Mouse (Mus musculus) stomach, embryonic 16.5 days (tissue): ENCODE data around the gene Ralb. TPM values are rescaled to one million over a fixed set of nuclear protein-coding genes. Genes with fewer than 3 reads are reported as not detected.

Experiments used
- ATAC-seq: fragments of 200-750 bp; cut with Nextera tagmentation; 2 replicates; pipeline ENCODE4 v1.8.0; 2017; ENCODE audit warnings: moderate number of reproducible peaks, moderate TSS enrichment; ENCODE audit not compliant: insufficient read depth, low FRiP score
- H3K27ac ChIP-seq: fragments of 300-500 bp; sonication (generic); 2 replicates; pipeline ENCODE4 v1.5.1; 2014; ENCODE audit warnings: low read length
- H3K27me3 ChIP-seq: fragments of 300-500 bp; sonication (generic); 2 replicates; pipeline ENCODE4 v1.6.1; 2014; ENCODE audit warnings: low read length, control low read depth, mixed read lengths; ENCODE audit not compliant: control insufficient read depth, insufficient read depth
- H3K36me3 ChIP-seq: fragments of 300-500 bp; sonication (generic); 2 replicates; pipeline ENCODE4 v1.6.1; 2014; ENCODE audit warnings: low read length; ENCODE audit not compliant: control insufficient read depth, insufficient read depth
- H3K4me1 ChIP-seq: fragments of 300-500 bp; sonication (generic); 2 replicates; pipeline ENCODE4 v1.6.1; 2014; ENCODE audit warnings: low read length, control low read depth, mixed read lengths; ENCODE audit not compliant: control insufficient read depth, insufficient read depth
- H3K4me2 ChIP-seq: fragments of 300-500 bp; sonication (generic); 2 replicates; pipeline ENCODE4 v1.6.1; 2014; ENCODE audit warnings: low read depth, low read length, mixed read lengths
- H3K4me3 ChIP-seq: fragments of 300-500 bp; sonication (generic); replicated peaks from 2 replicates; pipeline ENCODE4 v1.5.1; 2014; ENCODE audit warnings: mild to moderate bottlenecking, low read length
- H3K9ac ChIP-seq: fragments of 300-500 bp; sonication (generic); 2 replicates; pipeline ENCODE4 v1.6.1; 2014; ENCODE audit warnings: low read length
- H3K9me3 ChIP-seq: fragments of 300-500 bp; sonication (generic); replicated peaks from 2 replicates; pipeline ENCODE4 v1.6.1; 2016; ENCODE audit warnings: low read length, control low read depth; ENCODE audit not compliant: control insufficient read depth
- WGBS: fragments of 180-500 bp; shearing (Covaris S2); extraction: QIAGEN DNeasy Blood & Tissue Kit; methylation state at CpG from one replicate; pipeline ENCODE4 v1.1.7; 2014; 5-methylcytosine and 5-hydroxymethylcytosine counted together
- polyA plus RNA-seq: library from polyadenylated mRNA; unstranded; fragments of >200 nt; fragmentation: Nextera tagmentation; extraction: Ambion mirVana; gene quantifications from 2 replicates; pipeline ENCODE4 v1.2.1, GENCODE M21; 2015

The Ralb gene
- polyA plus RNA-seq, 1 experiment from 2014 or later, result 157 TPM

DNA sequence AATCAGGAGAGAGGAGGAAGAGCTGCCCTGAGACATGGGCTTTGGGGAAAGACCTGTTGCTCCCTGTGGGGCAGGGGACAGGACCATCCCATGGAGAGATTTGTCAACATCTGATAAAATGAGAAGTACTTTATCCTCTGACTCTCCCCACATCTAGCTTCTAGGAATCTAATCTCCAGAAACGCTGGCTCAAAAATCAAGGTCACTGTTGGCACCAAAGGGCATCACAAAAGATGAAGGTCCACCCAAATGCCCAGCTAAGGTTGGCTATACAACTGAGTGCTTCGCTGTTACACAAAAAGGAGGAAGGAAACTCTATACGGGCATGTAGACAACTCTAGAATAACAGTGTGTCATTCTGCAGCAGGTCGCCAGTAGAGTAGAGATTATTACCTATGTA is 25.0 kb downstream of the Ralb start:
- Histone ChIP-seq H3K4me1 (no peaks in the 10 kb centered on the region), H3K4me2 (no peak overlapping the region), H3K27me3 (no peaks in the 10 kb centered on the region), H3K27ac (no peak overlapping the region), H3K9ac (no peak overlapping the region), H3K4me3 (no peak overlapping the region), H3K9me3 (no peaks in the 10 kb centered on the region), H3K36me3 (peaks cover 20% of the 10 kb centered on the region)
- no peak for ATAC-seq
- WGBS, result 79% methylated on average over 4 of the region's 4 CpGs

DNA sequence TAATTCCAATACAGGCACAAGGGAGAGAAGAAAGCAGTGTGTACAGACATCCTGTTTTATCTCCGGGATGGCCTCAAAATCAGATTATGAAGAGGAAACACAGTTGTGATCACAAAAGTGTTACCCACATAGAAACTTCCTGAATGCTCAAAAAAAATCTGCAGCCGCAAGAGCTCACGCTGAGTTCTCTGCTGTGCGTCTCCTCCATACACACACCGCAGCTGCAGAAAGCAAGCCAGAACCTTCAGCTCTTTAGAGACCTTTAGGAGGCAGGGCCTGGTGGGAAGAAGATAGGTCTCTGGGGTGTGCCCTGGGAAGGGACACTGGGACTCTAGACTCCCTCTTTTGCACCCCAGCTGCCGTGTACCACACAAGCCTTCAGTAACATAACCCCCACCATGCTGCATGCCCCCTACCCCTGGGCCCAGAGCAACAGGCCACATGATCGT is 27.7 kb downstream of the Ralb start:
- Histone ChIP-seq H3K9ac (no peak overlapping the region), H3K4me3 (no peak overlapping the region), H3K27me3 (no peaks in the 10 kb centered on the region), H3K27ac (no peak overlapping the region), H3K4me1 (no peaks in the 10 kb centered on the region), H3K9me3 (no peaks in the 10 kb centered on the region), H3K4me2 (no peak overlapping the region), H3K36me3 (peaks cover 18% of the 10 kb centered on the region)
- no peak for ATAC-seq
- WGBS, result 79% methylated on average over 7 of the region's 7 CpGs

DNA sequence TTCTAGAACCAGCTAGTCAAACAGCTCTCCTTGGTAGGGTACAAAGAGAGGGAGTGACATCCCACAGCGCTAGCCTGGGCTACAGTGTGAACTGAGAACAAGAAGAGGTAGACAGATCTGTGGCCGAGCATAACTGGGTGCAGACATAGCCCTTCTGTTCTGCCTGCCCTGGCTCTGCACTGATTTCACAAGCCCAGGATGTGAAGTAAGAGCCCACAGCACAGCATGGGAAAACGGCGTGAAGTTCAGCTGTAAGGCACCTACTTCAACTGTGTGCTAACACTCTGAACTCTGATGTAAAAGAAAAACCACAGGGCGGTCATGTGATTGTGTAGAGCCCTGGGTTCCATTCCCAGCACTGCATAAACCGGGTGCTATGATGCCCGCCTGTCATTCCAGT is 29.9 kb downstream of the Ralb start:
- Histone ChIP-seq H3K4me3 (no peak overlapping the region), H3K27ac (no peak overlapping the region), H3K36me3 (peaks cover 29% of the 10 kb centered on the region), H3K9me3 (no peaks in the 10 kb centered on the region), H3K4me1 (no peaks in the 10 kb centered on the region), H3K4me2 (no peak overlapping the region), H3K27me3 (no peaks in the 10 kb centered on the region), H3K9ac (no peak overlapping the region)
- 86% methylated on average over 7 of the region's 7 CpGs for WGBS
- ATAC-seq, result no peak

GRCm38 (mm10) chr1:119472648-119473047 is 31.9 kb downstream of the Ralb start:
- ATAC-seq, result no peak
- Histone ChIP-seq H3K9ac (no peak overlapping the region), H3K36me3 (peaks cover 30% of the 10 kb centered on the region), H3K27ac (no peak overlapping the region), H3K4me3 (no peak overlapping the region), H3K4me1 (no peaks in the 10 kb centered on the region), H3K9me3 (no peaks in the 10 kb centered on the region), H3K4me2 (no peak overlapping the region), H3K27me3 (no peaks in the 10 kb centered on the region)
- 49% methylated on average over 11 of the region's 11 CpGs for WGBS

DNA sequence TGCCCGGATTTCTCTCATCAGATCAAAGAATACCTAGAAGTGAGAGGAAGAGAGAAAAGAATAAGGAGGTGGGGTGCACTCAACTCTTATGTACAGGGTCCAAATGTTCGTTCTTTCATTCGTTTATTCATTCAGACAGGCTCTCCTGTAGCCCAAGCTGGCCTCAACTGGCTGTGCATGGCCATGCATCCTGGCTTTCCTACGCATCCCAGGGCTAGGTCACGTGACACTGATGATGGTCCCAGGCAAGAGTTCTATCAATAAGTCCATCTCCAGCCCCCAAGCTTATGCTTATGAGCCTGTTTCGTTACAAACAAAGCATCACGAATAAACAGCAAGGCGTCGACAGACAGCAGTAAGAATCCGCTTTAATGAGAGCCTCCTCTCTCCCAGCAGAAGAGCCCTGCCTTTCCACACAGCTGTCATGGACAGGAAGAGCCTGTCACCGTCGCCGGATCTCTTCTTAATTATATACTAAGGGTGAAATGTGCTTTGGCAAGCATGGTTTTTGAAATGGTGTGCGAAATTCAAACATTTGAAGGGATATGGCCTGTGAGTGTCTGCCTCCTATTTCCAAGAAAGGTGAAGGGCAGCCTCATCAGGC is 32.7 kb downstream of the Ralb start:
- H3K27me3 ChIP-seq, result no peaks in the 10 kb centered on the region
- no peak for ATAC-seq
- H3K9ac ChIP-seq, result no peak overlapping the region
- no peaks in the 10 kb centered on the region for H3K4me1 ChIP-seq
- H3K27ac ChIP-seq, result no peak overlapping the region
- 57% methylated on average over 14 of the region's 14 CpGs for WGBS
- no peak overlapping the region for H3K4me2 ChIP-seq
- H3K4me3 ChIP-seq, result no peak overlapping the region
- peaks cover 30% of the 10 kb centered on the region for H3K36me3 ChIP-seq
- H3K9me3 ChIP-seq, result no peaks in the 10 kb centered on the region

- ATAC-seq, result no peak
- H3K27me3 ChIP-seq, result no peaks in the 10 kb centered on the region
- no peak overlapping the region for H3K4me2 ChIP-seq
- H3K9ac ChIP-seq, result no peak overlapping the region
- no peaks in the 10 kb centered on the region for H3K36me3 ChIP-seq
- H3K9me3 ChIP-seq, result no peaks in the 10 kb centered on the region
- 45% methylated on average over 2 of the region's 2 CpGs for WGBS
- no peak overlapping the region for H3K4me3 ChIP-seq
- no peaks in the 10 kb centered on the region for H3K4me1 ChIP-seq
- no peak overlapping the region for H3K27ac ChIP-seq
Measured at GRCm38 (mm10) chr1:119463386-119463785, 41.2 kb downstream of the Ralb start.

- WGBS, result 78% methylated on average over 2 of the region's 2 CpGs
- no peak overlapping the region for H3K27ac ChIP-seq
- H3K4me3 ChIP-seq, result no peak overlapping the region
Measured at GRCm38 (mm10) chr1:119460062-119460461, 44.5 kb downstream of the Ralb start.

GRCm38 (mm10) chr1:119457993-119458605 is 46.5 kb downstream of the Ralb start:
- Histone ChIP-seq H3K9me3 (no peaks in the 10 kb centered on the region), H3K27ac (no peak overlapping the region), H3K4me2 (no peak overlapping the region), H3K9ac (no peak overlapping the region), H3K27me3 (0 out of 2 replicates have a peak, but pooled peaks cover 2% of the 10 kb centered on the region), H3K4me3 (no peak overlapping the region), H3K36me3 (no peaks in the 10 kb centered on the region), H3K4me1 (0 out of 2 replicates have a peak, but pooled peaks cover 5% of the 10 kb centered on the region)
- ATAC-seq, result no peak
- WGBS, result 9% methylated on average over 10 of the region's 10 CpGs

More at GRCm38 (mm10) chr1:119460062-119460461, 44.5 kb downstream of the Ralb start:
- Histone ChIP-seq H3K4me2 (no peak overlapping the region), H3K9ac (no peak overlapping the region), H3K36me3 (no peaks in the 10 kb centered on the region), H3K4me1 (0 out of 2 replicates have a peak, but pooled peaks cover 5% of the 10 kb centered on the region), H3K9me3 (no peaks in the 10 kb centered on the region), H3K27me3 (0 out of 2 replicates have a peak, but pooled peaks cover 2% of the 10 kb centered on the region)
- ATAC-seq, result no peak

DNA sequence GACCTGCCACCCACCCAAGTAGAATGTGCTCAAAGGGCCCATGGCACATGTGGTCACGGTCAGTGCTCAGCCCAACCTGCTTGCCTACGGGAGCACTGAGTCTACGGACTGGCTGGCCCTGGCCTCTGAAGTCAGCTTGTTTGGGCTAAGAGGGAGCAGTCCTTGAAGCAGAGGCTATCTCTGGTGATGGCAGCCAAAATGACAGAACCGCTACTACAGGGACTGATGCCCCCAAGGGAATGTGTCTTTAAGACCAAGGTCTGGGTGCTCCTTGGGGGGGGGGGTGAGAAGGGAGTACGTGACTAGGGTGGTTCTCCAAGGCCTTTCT is 47.1 kb downstream of the Ralb start:
- ATAC-seq, result no peak
- 39% methylated on average over 5 of the region's 5 CpGs for WGBS
- H3K4me3 ChIP-seq, result no peak overlapping the region

More for the DNA sequence above, 47.1 kb downstream of the Ralb start:
- no peak overlapping the region for H3K9ac ChIP-seq
- no peak overlapping the region for H3K27ac ChIP-seq
- H3K36me3 ChIP-seq, result no peaks in the 10 kb centered on the region
- 0 out of 2 replicates have a peak, but pooled peaks cover 5% of the 10 kb centered on the region for H3K4me1 ChIP-seq
- H3K27me3 ChIP-seq, result 0 out of 2 replicates have a peak, but pooled peaks cover 2% of the 10 kb centered on the region
- H3K4me2 ChIP-seq, result peak overlapping the region; percentile 40
- H3K9me3 ChIP-seq, result no peaks in the 10 kb centered on the region
